Mouse (Mus musculus) heart, adult 2 months (tissue): ENCODE measurements around the gene Dio1. TPM values are rescaled to one million over a fixed set of nuclear protein-coding genes. Genes with fewer than 3 reads are reported as not detected.

Experiments used
- DNase-seq, 2 experiments: peaks; one replicate each; pipeline ENCODE4 v3.0.0; 2021
- H3K27ac ChIP-seq: fragments of 200-600 bp; 2 replicates; pipeline ENCODE4 v1.8.1; 2022
- H3K27me3 ChIP-seq: fragments of 200-500 bp; 2 replicates; pipeline ENCODE4 v1.6.1; 2012; ENCODE audit warnings: mild to moderate bottlenecking, low read length, inconsistent platforms, mixed read lengths; ENCODE audit not compliant: control insufficient read depth, insufficient read depth
- H3K36me3 ChIP-seq: fragments of 200-500 bp; 2 replicates; pipeline ENCODE4 v1.6.1; 2012; ENCODE audit warnings: low read length, inconsistent platforms; ENCODE audit not compliant: control insufficient read depth, insufficient read depth
- H3K4me1 ChIP-seq: fragments of 200-500 bp; 2 replicates; pipeline ENCODE4 v1.6.1; 2011; ENCODE audit warnings: low read length; ENCODE audit not compliant: control insufficient read depth, insufficient read depth
- H3K4me3 ChIP-seq: fragments of 200-600 bp; 2 replicates; pipeline ENCODE4 v1.8.1; 2022
- H3K79me2 ChIP-seq: fragments of 200-500 bp; replicated peaks from 2 replicates; pipeline ENCODE4 v1.6.1; 2012; ENCODE audit warnings: mild to moderate bottlenecking, inconsistent platforms, low read length, moderate library complexity, mixed read lengths; ENCODE audit not compliant: control insufficient read depth, insufficient read depth
- H3K9ac ChIP-seq: fragments of 200-500 bp; 2 replicates; pipeline ENCODE4 v1.6.1; 2012; ENCODE audit warnings: low read depth, mild to moderate bottlenecking, control low read depth, inconsistent platforms, low read length, mixed read lengths
- CTCF ChIP-seq: fragments of 200-600 bp; IDR thresholded peaks from 2 replicates; pipeline ENCODE4 v1.8.1; 2022; ENCODE audit warnings: antibody characterized with exemption, mild to moderate bottlenecking, moderate library complexity
- EP300 ChIP-seq: fragments of 200-500 bp; IDR thresholded peaks from 2 replicates; pipeline ENCODE4 v1.6.1; 2011; ENCODE audit warnings: low read depth, low read length, control low read depth; ENCODE audit not compliant: insufficient read depth
- POLR2A ChIP-seq: fragments of 200-500 bp; IDR thresholded peaks from 2 replicates; pipeline ENCODE4 v1.6.1; 2011; ENCODE audit warnings: mild to moderate bottlenecking, low read depth, low read length, control low read depth; ENCODE audit not compliant: insufficient read depth
- WGBS: fragments of 180-500 bp; shearing (Covaris S2); methylation state at CpG from one replicate; pipeline ENCODE4 v1.1.7; 2018; 5-methylcytosine and 5-hydroxymethylcytosine counted together
- intact Hi-C: fragments of 180-260 bp; cut with DNase I; formaldehyde crosslinking; loops from one replicate; pipeline ENCODE4 v1.15.1; 2025
- polyA plus RNA-seq: library from polyadenylated mRNA; depleted of rRNA; stranded (reverse); fragments of >200 nt; gene quantifications from 2 replicates; pipeline ENCODE4 v1.2.3, GENCODE M21; 2012
- total RNA-seq, 2 experiments: library from RNA; stranded (reverse); gene quantifications; 2 replicates each; pipeline ENCODE4 v1.2.3; 2021

Gene Dio1
- total and polyA plus RNA-seq, 3 experiments = not detected

DNA sequence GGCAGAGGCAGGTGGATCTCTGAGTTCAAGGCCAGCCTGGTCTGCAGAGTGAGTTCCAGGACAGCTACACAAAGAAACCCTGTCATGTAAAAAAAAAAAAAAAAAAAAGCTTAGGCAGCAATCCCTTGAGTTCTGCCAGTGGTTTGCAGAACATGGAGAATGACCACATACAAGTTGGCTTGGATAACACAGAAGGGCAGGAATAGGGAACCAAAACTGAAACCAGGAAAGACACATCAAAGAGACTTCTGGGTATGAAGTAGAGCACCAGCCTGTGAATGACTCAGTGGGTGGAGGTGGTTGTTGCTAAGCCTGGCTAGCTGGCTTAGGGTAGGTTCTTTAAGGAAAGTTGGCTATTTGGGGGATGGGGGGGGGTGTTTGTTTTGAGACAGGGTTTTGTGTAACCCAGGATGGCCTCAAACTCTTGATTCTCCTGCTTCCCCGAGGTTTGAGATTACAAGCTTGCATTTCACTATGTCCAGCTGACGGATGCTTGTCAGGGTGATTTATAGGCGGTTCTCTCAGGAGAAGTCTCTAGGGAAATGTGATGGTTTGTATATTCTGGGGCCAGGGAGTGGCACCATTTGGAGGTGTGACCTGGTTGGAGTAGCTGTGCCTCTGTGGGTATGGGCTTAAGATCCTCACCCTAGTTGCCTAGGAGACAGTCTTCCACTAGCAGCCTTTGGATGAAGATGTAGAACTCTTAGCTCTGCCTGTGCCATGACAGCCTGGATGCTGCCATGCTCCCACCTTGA is 21.3 kb downstream of the Dio1 start:
- no peak overlapping the region for H3K4me3 ChIP-seq
- no peak for TF ChIP-seq POLR2A
- no peak for TF ChIP-seq EP300
- TF ChIP-seq CTCF = no peak
- intact Hi-C loops = no loop called here

GRCm38 (mm10) chr4:107280843-107281475 is 26.0 kb downstream of the Dio1 start:
- H3K79me2 ChIP-seq = no peaks in the 10 kb centered on the region
- H3K36me3 ChIP-seq = no peaks in the 10 kb centered on the region
- DNase-seq = no peak
- no peak overlapping the region for H3K9ac ChIP-seq
- intact Hi-C loops = no loop called here
- no peak overlapping the region for H3K4me3 ChIP-seq
- no peak overlapping the region for H3K27ac ChIP-seq
- WGBS = 83% methylated on average over 7 of the region's 7 CpGs
- H3K4me1 ChIP-seq = no peaks in the 10 kb centered on the region
- H3K27me3 ChIP-seq = no peaks in the 10 kb centered on the region
- TF ChIP-seq EP300 = no peak
- TF ChIP-seq POLR2A = no peak
- no peak for TF ChIP-seq CTCF

More for the DNA sequence above, 21.3 kb downstream of the Dio1 start:
- Histone ChIP-seq H3K27me3 (no peaks in the 10 kb centered on the region), H3K36me3 (no peaks in the 10 kb centered on the region), H3K9ac (no peak overlapping the region), H3K79me2 (no peaks in the 10 kb centered on the region), H3K27ac (no peak overlapping the region), H3K4me1 (no peaks in the 10 kb centered on the region)
- no peak for DNase-seq
- 65% methylated on average over 3 of the region's 3 CpGs for WGBS

GRCm38 (mm10) chr4:107278188-107278707 is 28.7 kb downstream of the Dio1 start:
- H3K79me2 ChIP-seq = no peaks in the 10 kb centered on the region
- intact Hi-C loops = no loop called here
- TF ChIP-seq POLR2A (no peak), EP300 (no peak), CTCF (no peak)
- DNase-seq = no peak
- H3K4me3 ChIP-seq = no peak overlapping the region
- H3K36me3 ChIP-seq = no peaks in the 10 kb centered on the region
- no peaks in the 10 kb centered on the region for H3K4me1 ChIP-seq
- H3K27ac ChIP-seq = no peak overlapping the region
- H3K9ac ChIP-seq = no peak overlapping the region
- no peaks in the 10 kb centered on the region for H3K27me3 ChIP-seq
- 56% methylated on average over 8 of the region's 8 CpGs for WGBS

- Histone ChIP-seq H3K79me2 (no peaks in the 10 kb centered on the region), H3K4me1 (no peaks in the 10 kb centered on the region), H3K9ac (no peak overlapping the region), H3K27me3 (no peaks in the 10 kb centered on the region), H3K27ac (no peak overlapping the region), H3K36me3 (no peaks in the 10 kb centered on the region), H3K4me3 (no peak overlapping the region)
- intact Hi-C loops = no loop called here
- WGBS = 55% methylated on average over 5 of the region's 5 CpGs
- no peak for DNase-seq
- no peak for TF ChIP-seq CTCF
- TF ChIP-seq EP300 = no peak
- no peak for TF ChIP-seq POLR2A
Measured at GRCm38 (mm10) chr4:107274511-107274910, 32.5 kb downstream of the Dio1 start.

- Histone ChIP-seq H3K27me3 (no peaks in the 10 kb centered on the region), H3K79me2 (no peaks in the 10 kb centered on the region), H3K4me3 (no peak overlapping the region), H3K4me1 (no peaks in the 10 kb centered on the region), H3K9ac (no peak overlapping the region), H3K27ac (no peak overlapping the region), H3K36me3 (no peaks in the 10 kb centered on the region)
- WGBS = 70% methylated on average over 4 of the region's 4 CpGs
- intact Hi-C loops = no loop called here
- TF ChIP-seq EP300 (no peak), CTCF (no peak), POLR2A (no peak)
- DNase-seq = no peak
Measured at GRCm38 (mm10) chr4:107273683-107274082, 33.3 kb downstream of the Dio1 start.

DNA sequence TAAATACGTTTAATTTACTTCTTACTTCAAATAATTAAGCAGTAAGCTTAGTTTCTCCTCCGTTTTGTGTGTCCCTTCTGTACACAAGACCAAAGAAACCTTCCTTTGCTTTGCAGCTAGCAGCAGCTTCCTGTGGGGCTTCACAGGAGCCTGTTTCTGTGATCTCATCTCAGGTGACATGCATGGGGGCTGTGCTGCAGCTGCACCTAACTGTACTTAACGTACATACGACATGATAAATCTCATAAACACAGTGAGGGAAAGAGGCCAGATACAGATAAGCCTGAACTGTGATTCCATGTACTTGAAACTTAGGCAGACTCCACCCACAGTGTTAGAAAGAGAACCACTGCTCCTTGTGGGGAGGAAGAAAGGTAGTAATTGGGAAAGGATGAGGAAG is 47.0 kb downstream of the Dio1 start:
- H3K36me3 ChIP-seq = no peaks in the 10 kb centered on the region
- H3K27ac ChIP-seq = no peak overlapping the region
- TF ChIP-seq EP300 (no peak), POLR2A (no peak), CTCF (no peak)
- no peaks in the 10 kb centered on the region for H3K27me3 ChIP-seq
- H3K9ac ChIP-seq = no peak overlapping the region
- DNase-seq = no peak
- intact Hi-C loops = no loop called here
- H3K79me2 ChIP-seq = no peaks in the 10 kb centered on the region
- H3K4me1 ChIP-seq = no peaks in the 10 kb centered on the region
- H3K4me3 ChIP-seq = no peak overlapping the region
- 41% methylated on average over 4 of the region's 4 CpGs for WGBS
